Mouse (Mus musculus) layer of hippocampus, adult 2 months (tissue): ENCODE results near the gene Cacng2. TPM values are rescaled to one million over a fixed set of nuclear protein-coding genes. Genes with fewer than 3 reads are reported as not detected.
A peak's percentile ranks its signal among the peaks of the same experiment; 100 is the strongest.

ENCODE experiments used
- DNase-seq, 2 experiments: peaks; one replicate each; pipeline ENCODE4 v3.0.0; 2022; ENCODE audit warnings: low spot score in 2 of 2
- H3K27ac ChIP-seq: fragments of 200-600 bp; 2 replicates; pipeline ENCODE4 v1.8.1; 2022
- H3K4me3 ChIP-seq: fragments of 200-600 bp; 2 replicates; pipeline ENCODE4 v1.8.1; 2022; ENCODE audit warnings: mild to moderate bottlenecking
- CTCF ChIP-seq: fragments of 200-600 bp; conservative IDR thresholded peaks from 2 replicates; pipeline ENCODE4 v1.8.1; 2022; ENCODE audit warnings: antibody characterized with exemption, mild to moderate bottlenecking, moderate library complexity
- long read RNA-seq, 2 experiments: library from polyadenylated mRNA; stranded (forward); transcript quantifications; one replicate each; pipeline ENCODE4 v2.0.0; 2021; ENCODE audit warnings: borderline mapping rate in 2 of 2
- total RNA-seq, 2 experiments: library from RNA; stranded (reverse); gene quantifications; 2 replicates each; pipeline ENCODE4 v1.2.3; 2021

The Cacng2 gene
- 10 to 100 TPM; 36.0 to 36.8 TPM for total RNA-seq
- long read RNA-seq, experiment 1, full-length matches to known transcripts: 1 of 57 reads
- long read RNA-seq, experiment 1, partial matches to known transcripts: 0 of 57 reads
- long read RNA-seq, experiment 1, other reads (novel, unspliced or antisense): 56 of 57 reads
- long read RNA-seq, experiment 2, partial matches to known transcripts: 0 of 56 reads
- long read RNA-seq, experiment 2, other reads (novel, unspliced or antisense): 56 of 56 reads

DNA sequence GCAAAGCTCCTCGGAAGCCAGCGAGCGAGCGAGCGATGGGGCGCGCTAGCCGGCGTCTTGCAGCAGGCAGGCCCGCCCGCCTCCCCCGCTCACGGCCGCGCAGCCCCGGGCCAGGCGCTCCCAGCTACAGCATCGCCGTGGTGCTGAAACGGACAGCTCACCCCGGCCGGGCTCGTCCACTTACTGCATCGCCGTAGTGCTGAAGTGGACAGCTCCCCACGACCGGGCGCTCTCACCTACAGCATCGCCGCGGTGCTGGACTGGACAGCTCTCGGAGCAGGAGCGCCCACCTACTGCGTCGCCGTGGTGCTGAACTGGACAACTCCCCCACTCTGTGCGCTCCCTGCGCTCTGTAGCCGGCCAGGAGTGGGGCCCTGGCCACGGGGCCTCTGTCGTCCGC is at the start of gene Cacng2:
TSS of gene Cacng2 (minus strand) at position 325 of the 400 bp plus-strand sequence.
- TF ChIP-seq CTCF: no peak
- peak within 1 kb of the TSS; percentile 88 for H3K27ac ChIP-seq
- peak; percentile 80 to 83 for DNase-seq
- peak within 1 kb of the TSS; percentile 70 for H3K4me3 ChIP-seq

- H3K27ac ChIP-seq: no peak overlapping the region
- TF ChIP-seq CTCF: no peak
- H3K4me3 ChIP-seq: no peak overlapping the region
- DNase-seq: peak; percentile 51 to 78
Observed at GRCm38 (mm10) chr15:78169566-78169965, 49.7 kb upstream of the Cacng2 start.

DNA sequence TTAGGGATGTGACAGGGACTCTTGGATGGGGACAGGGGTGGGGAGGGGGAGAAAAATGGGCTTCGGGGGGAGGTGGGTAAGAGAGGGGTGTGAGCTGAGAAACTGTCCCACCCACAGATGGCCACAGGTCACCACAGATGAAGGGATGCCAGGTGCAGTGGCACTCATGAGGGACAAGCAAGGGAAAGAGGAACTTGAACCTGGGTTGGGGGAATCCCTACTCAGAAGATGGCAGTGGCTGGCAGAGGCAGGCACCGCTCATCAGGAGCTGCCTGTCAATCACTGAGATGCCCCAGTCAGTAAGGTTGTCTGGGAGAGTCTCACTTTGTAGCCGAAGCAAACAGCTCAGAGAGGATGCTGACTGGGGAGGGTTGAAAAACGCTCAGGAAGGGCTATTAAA is 45.5 kb upstream of the Cacng2 start:
- Histone ChIP-seq H3K27ac (no peak overlapping the region), H3K4me3 (no peak overlapping the region)
- no peak for DNase-seq
- no peak for TF ChIP-seq CTCF

- DNase-seq: no peak
- no peak for TF ChIP-seq CTCF
- Histone ChIP-seq H3K27ac (peak overlapping the region; percentile 20; the same call in 1 of the 2 replicates), H3K4me3 (no peak overlapping the region)
Observed at GRCm38 (mm10) chr15:78164466-78164865, 44.6 kb upstream of the Cacng2 start.

DNA sequence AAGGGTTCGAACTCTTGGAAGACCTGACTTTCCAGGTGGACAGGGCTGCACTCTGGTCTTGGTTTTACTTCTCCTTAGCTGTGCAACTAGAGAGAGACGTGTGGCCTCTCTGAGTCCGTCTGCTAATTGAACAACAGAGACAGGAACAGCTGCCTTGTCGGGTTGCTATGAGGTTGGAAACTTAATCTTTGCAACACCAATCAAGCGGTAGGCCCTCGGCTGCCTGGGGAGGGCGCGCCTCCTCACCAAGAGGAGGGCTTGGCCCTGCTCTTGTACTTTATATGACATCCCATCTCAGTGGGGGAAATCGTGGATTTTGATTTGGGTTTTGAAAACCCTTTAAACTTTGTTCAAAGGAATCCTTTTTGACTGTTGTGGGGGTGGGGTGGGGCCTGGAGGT is 42.1 kb upstream of the Cacng2 start:
- no peak for TF ChIP-seq CTCF
- Histone ChIP-seq H3K4me3 (no peak overlapping the region), H3K27ac (no peak overlapping the region)
- DNase-seq: no peak

GRCm38 (mm10) chr15:78158335-78158734 is 38.5 kb upstream of the Cacng2 start:
- Histone ChIP-seq H3K27ac (no peak overlapping the region), H3K4me3 (no peak overlapping the region)
- TF ChIP-seq CTCF: no peak
- DNase-seq: no peak

DNA sequence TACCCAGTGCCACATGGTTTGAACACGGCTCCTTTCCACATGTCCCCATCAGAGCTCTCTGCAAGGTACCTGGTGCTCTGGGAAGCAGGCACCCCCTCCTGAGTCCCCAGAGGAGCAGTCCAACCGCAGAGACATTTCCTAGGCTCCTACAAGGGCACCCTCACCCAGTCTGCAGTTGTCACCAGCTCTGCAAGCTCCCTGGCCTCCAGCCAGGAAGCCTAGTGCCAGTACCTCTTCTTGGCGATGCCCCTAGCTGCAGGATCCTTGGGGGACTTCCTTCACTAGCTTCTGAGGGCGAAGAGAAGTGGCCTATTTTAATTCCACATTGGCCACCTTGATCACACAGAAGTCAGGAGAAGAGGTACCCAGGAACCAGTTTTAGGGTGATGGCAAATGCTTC is 38.0 kb upstream of the Cacng2 start:
- TF ChIP-seq CTCF: no peak
- no peak for DNase-seq
- H3K27ac ChIP-seq: no peak overlapping the region
- no peak overlapping the region for H3K4me3 ChIP-seq

GRCm38 (mm10) chr15:78157330-78157729 is 37.5 kb upstream of the Cacng2 start:
- no peak for TF ChIP-seq CTCF
- no peak overlapping the region for H3K27ac ChIP-seq
- no peak for DNase-seq
- H3K4me3 ChIP-seq: no peak overlapping the region

- no peak overlapping the region for H3K27ac ChIP-seq
Observed at GRCm38 (mm10) chr15:78155421-78155820, 35.6 kb upstream of the Cacng2 start.

GRCm38 (mm10) chr15:78153045-78153775 is 33.4 kb upstream of the Cacng2 start:
- no peak for DNase-seq
- no peak overlapping the region for H3K4me3 ChIP-seq
- TF ChIP-seq CTCF: no peak
- no peak overlapping the region for H3K27ac ChIP-seq

More at GRCm38 (mm10) chr15:78155421-78155820, 35.6 kb upstream of the Cacng2 start:
- no peak for DNase-seq
- H3K4me3 ChIP-seq: no peak overlapping the region
- TF ChIP-seq CTCF: no peak

- DNase-seq: no peak
- Histone ChIP-seq H3K27ac (no peak overlapping the region), H3K4me3 (no peak overlapping the region)
- no peak for TF ChIP-seq CTCF
Observed at GRCm38 (mm10) chr15:78148565-78148964, 28.7 kb upstream of the Cacng2 start.

- Histone ChIP-seq H3K27ac (no peak overlapping the region), H3K4me3 (no peak overlapping the region)
- no peak for DNase-seq
- TF ChIP-seq CTCF: no peak
Observed at GRCm38 (mm10) chr15:78140226-78140625, 20.4 kb upstream of the Cacng2 start.

DNA sequence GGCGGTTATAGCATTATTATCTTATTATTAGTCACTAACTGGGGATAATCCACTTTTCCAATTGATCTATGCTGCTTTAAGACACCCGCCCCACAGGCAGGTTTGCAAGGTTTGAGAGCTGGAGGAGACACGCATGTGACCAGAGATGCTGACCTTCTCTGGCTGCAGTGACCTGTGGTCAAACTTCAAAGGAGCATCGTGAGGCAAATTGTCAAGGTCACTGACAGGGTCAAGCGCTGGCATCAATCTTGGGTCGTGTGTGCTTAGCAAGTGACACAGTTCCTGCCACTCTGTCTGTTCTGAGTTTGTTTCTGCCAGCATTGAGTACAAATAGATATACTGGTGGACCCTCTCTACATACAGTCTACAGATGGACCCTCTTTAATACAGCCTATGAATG is 14.8 kb upstream of the Cacng2 start:
- H3K4me3 ChIP-seq: no peak overlapping the region
- no peak overlapping the region for H3K27ac ChIP-seq
- DNase-seq: no peak
- no peak for TF ChIP-seq CTCF

- TF ChIP-seq CTCF: no peak
- H3K27ac ChIP-seq: no peak overlapping the region
- no peak for DNase-seq
- no peak overlapping the region for H3K4me3 ChIP-seq
Observed at GRCm38 (mm10) chr15:78133389-78133788, 13.6 kb upstream of the Cacng2 start.
